ENCODE assay signal across 17 mouse cellular contexts in the genomic region with DNA sequence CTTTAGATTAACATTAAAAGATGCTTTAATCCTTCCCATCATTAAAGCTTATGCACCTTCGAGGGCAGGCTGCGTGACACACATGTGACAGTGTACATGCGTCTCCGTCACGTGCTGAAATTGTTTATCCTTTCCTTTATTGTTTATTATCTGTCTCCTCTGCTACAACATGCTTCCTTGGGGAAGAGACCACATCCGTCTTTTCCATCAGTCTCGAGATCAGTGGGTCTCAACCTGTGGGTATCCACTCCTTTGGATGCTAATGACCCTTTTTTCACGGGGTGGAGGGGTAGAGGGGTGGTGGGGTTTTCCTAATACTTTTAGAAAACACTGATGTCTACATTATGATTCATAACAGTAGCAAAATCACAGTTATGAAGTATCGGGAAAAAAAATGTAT. TPM values are rescaled to one million over a fixed set of nuclear protein-coding genes. Genes with fewer than 3 reads are reported as not detected.
DNase-seq lines count a peak whose midpoint lies in the region; ATAC-seq lines count a peak whose summit lies in the region.
"Had no signal": no experiment of that assay in that cellular context is flagged by ENCODE, and none has a peak within 500 bp of the region (broad histone marks: within the 10 kb centered on the region; RNA-seq: fewer than 3 reads in every experiment).

No protein-coding gene starts in this region.

- H3K27ac ChIP-seq in forebrain, embryonic 10.5 days: peak overlapping the region; percentile 80; the same call in 1 of the 2 replicates
- peak overlapping the region; percentile 77 for H3K27ac ChIP-seq in forebrain, embryonic 13.5 days
- peak overlapping the region; percentile 78 for H3K27ac ChIP-seq in hindbrain, embryonic 15.5 days (replicated peaks)
- H3K27ac ChIP-seq in midbrain, embryonic 15.5 days: peak overlapping the region; percentile 87
- H3K27ac ChIP-seq in embryonic facial prominence, embryonic 10.5 days (replicated peaks): no peak overlapping the region
- H3K27ac ChIP-seq: heart, embryonic 10.5 days; kidney, postnatal 0 days; limb, embryonic 13.5 days; liver, embryonic 14.5 days; stomach, postnatal 0 days had no signal

- H3K4me1 ChIP-seq in forebrain, embryonic 10.5 days: peaks cover 18% of the 10 kb centered on the region
- H3K4me1 ChIP-seq in forebrain, embryonic 13.5 days: peaks cover 19% of the 10 kb centered on the region
- H3K4me1 ChIP-seq in hindbrain, embryonic 15.5 days (replicated peaks): peaks cover 20% of the 10 kb centered on the region
- H3K4me1 ChIP-seq in midbrain, embryonic 15.5 days: peaks cover 22% of the 10 kb centered on the region
- peaks cover 15% of the 10 kb centered on the region; the same call in 1 of the 2 replicates for H3K4me1 ChIP-seq in embryonic facial prominence, embryonic 10.5 days
- H3K4me1 ChIP-seq: heart, embryonic 10.5 days; limb, embryonic 13.5 days had no signal

- ATAC-seq in forebrain, embryonic 13.5 days: peak; percentile 50
- peak; percentile 60; the same call in 1 of the 2 replicates for ATAC-seq in hindbrain, embryonic 15.5 days (ENCODE audit: low FRiP score, low read depth)
- ATAC-seq in midbrain, embryonic 15.5 days (replicated peaks): peak; percentile 59
- ATAC-seq: intestine, postnatal 0 days; lung, postnatal 0 days had no signal

- peak overlapping the region; percentile 53 for H3K4me2 ChIP-seq in forebrain, embryonic 13.5 days
- H3K4me2 ChIP-seq in hindbrain, embryonic 15.5 days: peak overlapping the region; percentile 53
- peak overlapping the region; percentile 49 for H3K4me2 ChIP-seq in midbrain, embryonic 15.5 days
- H3K4me2 ChIP-seq: limb, embryonic 13.5 days had no signal

- H3K9me3 ChIP-seq in forebrain, embryonic 10.5 days: no peaks in the 10 kb centered on the region
- H3K9me3 ChIP-seq in forebrain, embryonic 13.5 days (replicated peaks): 0 out of 2 replicates have a peak, but pooled peaks cover 3% of the 10 kb centered on the region
- H3K9me3 ChIP-seq in hindbrain, embryonic 15.5 days: no peaks in the 10 kb centered on the region
- H3K9me3 ChIP-seq in midbrain, embryonic 15.5 days: no peaks in the 10 kb centered on the region
- no peaks in the 10 kb centered on the region for H3K9me3 ChIP-seq in embryonic facial prominence, embryonic 10.5 days
- H3K9me3 ChIP-seq: heart, embryonic 10.5 days; limb, embryonic 13.5 days had no signal

- DNase-seq in forebrain, embryonic 10.5 days (ENCODE audit: extremely low spot score, low spot score): no peak
- DNase-seq in embryonic facial prominence, embryonic 10.5 days (ENCODE audit: low spot score): no peak
- DNase-seq in left cerebral cortex, postnatal 36 days (ENCODE audit: low spot score in 2 of 2): no peak
- no peak for DNase-seq in heart, postnatal 36 days
- DNase-seq: gastrocnemius, postnatal 36 days; heart, postnatal 14 days; thymus, postnatal 36 days had no signal

- no peaks in the 10 kb centered on the region for H3K27me3 ChIP-seq in forebrain, embryonic 10.5 days (ENCODE audit: poor library complexity, severe bottlenecking)
- no peaks in the 10 kb centered on the region for H3K27me3 ChIP-seq in forebrain, embryonic 13.5 days
- no peaks in the 10 kb centered on the region for H3K27me3 ChIP-seq in hindbrain, embryonic 15.5 days
- H3K27me3 ChIP-seq in midbrain, embryonic 15.5 days (replicated peaks): no peaks in the 10 kb centered on the region
- no peaks in the 10 kb centered on the region for H3K27me3 ChIP-seq in embryonic facial prominence, embryonic 10.5 days (replicated peaks; ENCODE audit: low read depth, poor library complexity, severe bottlenecking)
- H3K27me3 ChIP-seq: limb, embryonic 13.5 days had no signal

- intact Hi-C loops in left cerebral cortex, postnatal 36 days (cut with DNase I): no loop called here
- intact Hi-C loops in heart, postnatal 36 days (cut with DNase I): no loop called here

- peak overlapping the region; percentile 38; the same call in 1 of the 2 replicates for H3K4me3 ChIP-seq in forebrain, embryonic 10.5 days
- peak overlapping the region; percentile 29 for H3K4me3 ChIP-seq in forebrain, embryonic 13.5 days
- H3K4me3 ChIP-seq in hindbrain, embryonic 15.5 days: no peak overlapping the region; the same call in 1 of the 2 replicates
- no peak overlapping the region for H3K4me3 ChIP-seq in midbrain, embryonic 15.5 days
- no peak overlapping the region for H3K4me3 ChIP-seq in embryonic facial prominence, embryonic 10.5 days
- H3K4me3 ChIP-seq: heart, embryonic 10.5 days; limb, embryonic 13.5 days had no signal

- H3K9ac ChIP-seq in forebrain, embryonic 13.5 days: peak overlapping the region; percentile 17; the same call in 1 of the 2 replicates
- H3K9ac ChIP-seq in hindbrain, embryonic 15.5 days: no peak overlapping the region
- no peak overlapping the region for H3K9ac ChIP-seq in midbrain, embryonic 15.5 days
- H3K9ac ChIP-seq: limb, embryonic 13.5 days; liver, embryonic 14.5 days had no signal

- H3K36me3 ChIP-seq in forebrain, embryonic 10.5 days (replicated peaks): no peaks in the 10 kb centered on the region
- no peaks in the 10 kb centered on the region for H3K36me3 ChIP-seq in forebrain, embryonic 13.5 days (ENCODE audit: poor library complexity, severe bottlenecking)
- no peaks in the 10 kb centered on the region for H3K36me3 ChIP-seq in hindbrain, embryonic 15.5 days
- no peaks in the 10 kb centered on the region for H3K36me3 ChIP-seq in midbrain, embryonic 15.5 days (replicated peaks)
- no peaks in the 10 kb centered on the region for H3K36me3 ChIP-seq in embryonic facial prominence, embryonic 10.5 days (replicated peaks)
- H3K36me3 ChIP-seq: heart, embryonic 10.5 days; limb, embryonic 13.5 days had no signal

- 91% methylated on average over 9 of the region's 9 CpGs for WGBS in forebrain, embryonic 10.5 days
- 70% methylated on average over 9 of the region's 9 CpGs for WGBS in forebrain, embryonic 13.5 days
- whole genome bisulfite sequencing in hindbrain, embryonic 15.5 days: 61% methylated on average over 9 of the region's 9 CpGs
- WGBS in midbrain, embryonic 15.5 days: 59% methylated on average over 9 of the region's 9 CpGs
- WGBS in embryonic facial prominence, embryonic 10.5 days: 89% methylated on average over 9 of the region's 9 CpGs

RNA-seq across cellular contexts. Expression of a gene that starts 7.0 kb away (rescaled TPM):
- polyA plus RNA-seq in forebrain, embryonic 10.5 days (2016; fragmentation: Nextera tagmentation; extraction: Ambion mirVana): 5.3 and 5.7 TPM in 2 replicates
- polyA plus RNA-seq in forebrain, embryonic 13.5 days (2015; fragmentation: Nextera tagmentation; extraction: Ambion mirVana): 4.4 and 5.4 TPM in 2 replicates
- polyA plus RNA-seq in hindbrain, embryonic 15.5 days (2015; fragmentation: Nextera tagmentation; extraction: Ambion mirVana): 2.0 and 2.8 TPM in 2 replicates
- 1.7 and 1.9 TPM in 2 replicates for polyA plus RNA-seq in midbrain, embryonic 15.5 days (2015; fragmentation: Nextera tagmentation; extraction: Ambion mirVana)
- 5.1 and 6.1 TPM in 2 replicates for polyA plus RNA-seq in embryonic facial prominence, embryonic 10.5 days (2016; fragmentation: Nextera tagmentation; extraction: Ambion mirVana)
- 1 to 10 TPM; 1.0 to 1.4 TPM for total RNA-seq in left cerebral cortex, postnatal 36 days (2021)
- total RNA-seq in heart, postnatal 36 days (2021): under 1 TPM; 0.16 to 0.17 TPM

RNA-seq across cellular contexts. Expression of a gene that starts 18.3 kb away (rescaled TPM):
- polyA plus RNA-seq in forebrain, embryonic 10.5 days (2016; fragmentation: Nextera tagmentation; extraction: Ambion mirVana): 11.2 and 11.7 TPM in 2 replicates
- 16.0 and 16.6 TPM in 2 replicates for polyA plus RNA-seq in forebrain, embryonic 13.5 days (2015; fragmentation: Nextera tagmentation; extraction: Ambion mirVana)
- 18.2 and 18.8 TPM in 2 replicates for polyA plus RNA-seq in hindbrain, embryonic 15.5 days (2015; fragmentation: Nextera tagmentation; extraction: Ambion mirVana)
- 21.3 and 22.6 TPM in 2 replicates for polyA plus RNA-seq in midbrain, embryonic 15.5 days (2015; fragmentation: Nextera tagmentation; extraction: Ambion mirVana)
- polyA plus RNA-seq in embryonic facial prominence, embryonic 10.5 days (2016; fragmentation: Nextera tagmentation; extraction: Ambion mirVana): 12.1 and 13.3 TPM in 2 replicates
- 10 to 100 TPM; 37.5 to 41.3 TPM for total RNA-seq in left cerebral cortex, postnatal 36 days (2021)
- total RNA-seq in heart, postnatal 36 days (2021): 10 to 100 TPM; 10.2 to 10.9 TPM

RNA-seq across cellular contexts. Expression of a gene that starts 36.4 kb away (rescaled TPM):
- 3.8 TPM in 2 replicates for polyA plus RNA-seq in forebrain, embryonic 10.5 days (2016; fragmentation: Nextera tagmentation; extraction: Ambion mirVana)
- polyA plus RNA-seq in forebrain, embryonic 13.5 days (2015; fragmentation: Nextera tagmentation; extraction: Ambion mirVana): 3.0 and 3.7 TPM in 2 replicates
- polyA plus RNA-seq in hindbrain, embryonic 15.5 days (2015; fragmentation: Nextera tagmentation; extraction: Ambion mirVana): 2.9 and 3.8 TPM in 2 replicates
- polyA plus RNA-seq in midbrain, embryonic 15.5 days (2015; fragmentation: Nextera tagmentation; extraction: Ambion mirVana): 3.0 and 3.6 TPM in 2 replicates
- 5.4 and 5.9 TPM in 2 replicates for polyA plus RNA-seq in embryonic facial prominence, embryonic 10.5 days (2016; fragmentation: Nextera tagmentation; extraction: Ambion mirVana)
- total RNA-seq in left cerebral cortex, postnatal 36 days (2021): 1 to 10 TPM; 4.1 to 4.8 TPM
- total RNA-seq in heart, postnatal 36 days (2021): 10 to 100 TPM; 13.8 to 17.4 TPM

RNA-seq across cellular contexts. Expression of a gene that starts 36.7 kb away (rescaled TPM):
- polyA plus RNA-seq in forebrain, embryonic 10.5 days (2016; fragmentation: Nextera tagmentation; extraction: Ambion mirVana): 45.6 and 51.5 TPM in 2 replicates
- polyA plus RNA-seq in forebrain, embryonic 13.5 days (2015; fragmentation: Nextera tagmentation; extraction: Ambion mirVana): 48.8 and 51.4 TPM in 2 replicates
- 40.1 and 43.1 TPM in 2 replicates for polyA plus RNA-seq in hindbrain, embryonic 15.5 days (2015; fragmentation: Nextera tagmentation; extraction: Ambion mirVana)
- 42.7 and 43.4 TPM in 2 replicates for polyA plus RNA-seq in midbrain, embryonic 15.5 days (2015; fragmentation: Nextera tagmentation; extraction: Ambion mirVana)
- polyA plus RNA-seq in embryonic facial prominence, embryonic 10.5 days (2016; fragmentation: Nextera tagmentation; extraction: Ambion mirVana): 48.1 and 54.8 TPM in 2 replicates
- total RNA-seq in left cerebral cortex, postnatal 36 days (2021): 10 to 100 TPM; 48.2 to 51.7 TPM
- 10 to 100 TPM; 20.7 to 22.0 TPM for total RNA-seq in heart, postnatal 36 days (2021)

RNA-seq across cellular contexts. Expression of a gene that starts 47.0 kb away (rescaled TPM):
- polyA plus RNA-seq in forebrain, embryonic 10.5 days (2016; fragmentation: Nextera tagmentation; extraction: Ambion mirVana): 9.3 and 11.5 TPM in 2 replicates
- 9.8 and 11.3 TPM in 2 replicates for polyA plus RNA-seq in forebrain, embryonic 13.5 days (2015; fragmentation: Nextera tagmentation; extraction: Ambion mirVana)
- polyA plus RNA-seq in hindbrain, embryonic 15.5 days (2015; fragmentation: Nextera tagmentation; extraction: Ambion mirVana): 10.9 and 11.1 TPM in 2 replicates
- polyA plus RNA-seq in midbrain, embryonic 15.5 days (2015; fragmentation: Nextera tagmentation; extraction: Ambion mirVana): 10.8 and 11.2 TPM in 2 replicates
- 8.2 and 9.6 TPM in 2 replicates for polyA plus RNA-seq in embryonic facial prominence, embryonic 10.5 days (2016; fragmentation: Nextera tagmentation; extraction: Ambion mirVana)
- total RNA-seq in left cerebral cortex, postnatal 36 days (2021): 1 to 10 TPM; 5.1 to 5.5 TPM
- total RNA-seq in heart, postnatal 36 days (2021): 1 to 10 TPM; 7.9 to 8.0 TPM

Comparison
In these comparisons a context has a peak if more than half of its experiments do, and no peak if none do; other contexts are left out.
1. H3K4me3 ChIP-seq: peak in forebrain, embryonic 10.5 days (single experiment) and forebrain, embryonic 13.5 days (single experiment); none in hindbrain, embryonic 15.5 days (single experiment), midbrain, embryonic 15.5 days (single experiment) and embryonic facial prominence, embryonic 10.5 days (single experiment).
2. Peak in every context shown above with its lines, with median percentiles within 50 percentile points of each other: ATAC-seq and H3K4me2 ChIP-seq.